Mouse (Mus musculus) gonadal fat pad, adult 2 months (tissue): ENCODE results near the gene Ankrd13c. TPM values are rescaled to one million over a fixed set of nuclear protein-coding genes. Genes with fewer than 3 reads are reported as not detected.
"Not testable (repeated sequence)": the region's sequence is repeated elsewhere in the genome, so short reads cannot be mapped to it uniquely, and the experiment has no call there.

Experiments
- DNase-seq: peaks from one replicate; pipeline ENCODE4 v3.0.0-alpha.2; 2012; ENCODE audit warnings: low read depth
- polyA plus RNA-seq: library from polyadenylated mRNA; depleted of rRNA; stranded (reverse); fragments of >200 nt; gene quantifications from 2 replicates; pipeline ENCODE4 v1.2.3, GENCODE M21; 2012; rRNA removed

Gene Ankrd13c
- polyA plus RNA-seq: 16.1 and 22.4 TPM in 2 replicates

DNA sequence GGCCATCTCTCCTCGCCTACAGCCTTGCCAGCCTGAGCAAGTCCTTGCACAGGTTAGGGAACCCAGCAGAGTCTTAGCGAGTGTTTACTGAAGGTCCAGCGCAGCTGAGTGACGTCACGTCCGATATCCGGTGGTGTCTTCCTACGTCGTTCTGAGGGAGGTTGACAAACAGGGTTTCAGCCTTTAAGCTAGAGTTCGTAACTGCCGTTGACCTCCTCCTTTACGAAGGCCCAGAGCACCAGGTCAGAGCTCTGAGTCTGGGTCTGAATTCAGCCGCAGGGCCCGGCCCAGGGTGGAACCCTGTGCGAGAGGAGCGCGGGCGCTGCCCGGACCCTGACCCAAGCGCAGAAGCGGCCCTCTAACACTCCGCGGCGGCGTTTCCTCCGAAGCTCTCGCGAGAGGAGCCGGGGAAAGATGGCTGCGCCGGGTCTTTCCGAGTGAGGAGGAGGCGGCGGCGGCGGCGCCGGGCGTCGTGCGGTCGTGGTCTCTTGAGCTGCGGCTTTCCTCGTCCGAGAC is at the start of gene Ankrd13c:
Gene Ankrd13c (plus strand): TSS at position 397 of the 516 bp plus-strand sequence.
- peak; percentile 77 for DNase-seq

DNA sequence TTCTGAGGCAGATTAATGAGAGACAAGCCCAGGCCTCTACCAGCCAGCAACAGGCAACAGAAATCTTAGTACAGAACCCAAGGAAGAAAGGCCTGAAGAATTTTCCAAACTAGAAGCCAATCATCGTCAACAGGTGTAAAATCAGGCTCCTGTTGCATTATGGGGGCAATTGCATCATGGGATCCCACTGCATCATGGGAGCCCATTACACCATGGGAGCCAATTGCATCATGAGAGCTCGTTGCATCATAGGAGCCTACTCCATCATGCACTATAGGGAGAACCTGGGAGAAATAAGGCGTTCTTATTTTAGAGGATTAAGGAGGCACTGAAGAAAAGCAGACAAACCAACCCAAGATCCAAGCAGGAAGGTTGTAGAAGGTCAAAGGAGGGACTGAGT is 49.4 kb upstream of the Ankrd13c start:
- DNase-seq: no peak

- no peak for DNase-seq
These were observed 47.1 kb upstream of the Ankrd13c start for GRCm38 (mm10) chr3:157899986-157900385.

GRCm38 (mm10) chr3:157901721-157902120 is 45.3 kb upstream of the Ankrd13c start:
- no peak for DNase-seq

GRCm38 (mm10) chr3:157908166-157908565 is 38.9 kb upstream of the Ankrd13c start:
- DNase-seq: no peak

DNA sequence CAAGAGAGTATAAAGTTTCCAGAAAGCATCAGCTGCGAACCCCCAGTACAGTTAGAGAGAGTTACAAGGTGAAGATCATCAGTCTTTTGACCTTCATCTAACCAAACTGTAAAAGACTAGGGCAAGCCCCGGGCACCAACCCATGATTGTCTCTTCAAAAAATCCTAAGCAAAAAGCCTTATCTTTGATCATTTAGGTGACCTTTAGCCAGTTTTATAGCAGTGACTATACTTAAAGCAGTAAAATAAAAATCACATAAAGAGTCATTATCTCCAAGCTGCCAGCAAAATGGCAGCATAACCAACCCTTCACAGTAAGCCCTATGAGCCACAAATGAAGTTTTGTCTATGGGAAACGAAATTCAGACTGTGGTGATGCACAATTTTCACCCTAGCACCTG is 36.8 kb upstream of the Ankrd13c start:
- no peak for DNase-seq

DNA sequence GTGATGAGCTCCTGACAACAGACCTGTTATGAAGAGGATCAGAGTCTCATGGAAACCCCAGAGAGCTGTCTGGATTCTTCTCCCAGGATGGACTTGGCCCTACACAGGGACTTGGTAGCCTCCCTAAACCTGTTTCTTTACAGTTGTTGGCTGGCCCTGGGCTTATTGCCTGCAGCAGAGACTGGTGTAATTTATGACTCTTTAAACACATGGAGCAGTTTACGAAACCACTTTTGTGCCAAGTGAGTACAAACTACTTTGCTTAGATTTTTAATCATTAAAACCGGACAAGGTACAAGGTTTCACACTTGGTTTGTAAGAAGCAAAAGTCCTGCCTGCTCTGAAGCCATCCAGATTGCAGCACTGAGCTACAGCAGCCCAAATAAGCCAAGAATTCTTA is 34.9 kb upstream of the Ankrd13c start:
- no peak for DNase-seq

- DNase-seq: no peak
These were observed 30.7 kb upstream of the Ankrd13c start for GRCm38 (mm10) chr3:157916336-157916735.

- no peak for DNase-seq
These were observed 25.7 kb upstream of the Ankrd13c start for GRCm38 (mm10) chr3:157921376-157921775.

DNA sequence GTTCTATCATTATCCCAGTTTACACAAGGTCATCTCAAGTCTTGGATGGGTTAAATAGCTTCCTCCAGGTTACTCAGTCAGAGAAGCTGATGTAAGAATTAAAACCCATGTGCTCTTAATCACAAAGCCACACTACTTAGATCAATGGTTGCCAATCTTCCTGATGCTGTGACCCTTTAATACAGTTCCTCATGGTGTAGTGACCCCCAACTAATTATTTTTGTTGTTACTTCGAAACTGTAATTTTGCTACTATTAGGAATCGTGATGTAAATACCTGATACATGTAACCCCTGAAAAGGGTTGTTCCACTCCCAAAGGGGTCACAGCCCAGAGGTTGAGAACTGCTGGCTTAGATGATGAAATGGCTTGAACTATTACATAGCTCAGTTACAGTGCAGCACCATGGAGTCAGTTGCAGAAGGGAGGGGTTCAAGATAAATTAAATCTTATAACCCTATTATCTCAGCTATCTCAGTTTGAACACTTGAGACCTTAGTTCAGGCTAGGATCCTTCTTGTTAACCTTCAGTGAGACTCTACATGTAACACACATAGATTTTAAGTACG is 23.7 kb upstream of the Ankrd13c start:
- DNase-seq: no peak

DNA sequence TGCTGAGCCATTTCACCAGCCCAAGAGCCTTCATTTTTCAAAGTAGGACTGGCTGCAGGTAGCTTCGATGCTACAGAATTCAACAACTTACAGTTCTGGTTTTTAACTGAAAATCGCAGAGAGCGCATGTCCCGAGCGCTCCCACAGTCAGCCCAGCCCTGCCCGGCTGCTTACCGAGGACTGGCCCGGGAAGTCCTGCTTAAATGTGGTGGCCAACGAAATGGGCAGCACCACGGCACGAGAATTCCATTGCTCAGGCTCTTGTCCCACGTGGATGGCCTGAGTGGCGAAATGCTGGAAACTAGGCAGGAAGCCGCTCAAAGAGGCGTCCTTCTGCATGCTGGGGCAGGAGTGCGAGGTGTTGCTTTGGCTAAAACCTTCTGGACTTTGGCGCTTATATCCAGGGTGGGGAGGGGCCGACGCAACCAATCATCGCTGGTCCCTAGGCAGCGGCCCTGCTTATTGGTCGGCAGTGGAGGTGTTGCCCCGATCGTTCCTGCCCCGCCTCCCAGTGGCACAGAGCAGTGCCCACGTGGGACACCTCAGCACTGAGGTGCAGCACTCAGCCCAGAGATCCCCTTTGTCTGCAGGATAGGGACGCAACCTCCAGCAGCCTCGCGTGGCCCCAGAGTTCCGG is 22.2 kb upstream of the Ankrd13c start, which contains the start of gene Cth:
Gene Cth (minus strand): TSS at position 386 of the 637 bp plus-strand sequence.
- DNase-seq: peak; percentile 77

- DNase-seq: no peak
These were observed 21.1 kb upstream of the Ankrd13c start for GRCm38 (mm10) chr3:157925706-157926510.

GRCm38 (mm10) chr3:157926761-157927160 is 20.3 kb upstream of the Ankrd13c start:
- no peak for DNase-seq

DNA sequence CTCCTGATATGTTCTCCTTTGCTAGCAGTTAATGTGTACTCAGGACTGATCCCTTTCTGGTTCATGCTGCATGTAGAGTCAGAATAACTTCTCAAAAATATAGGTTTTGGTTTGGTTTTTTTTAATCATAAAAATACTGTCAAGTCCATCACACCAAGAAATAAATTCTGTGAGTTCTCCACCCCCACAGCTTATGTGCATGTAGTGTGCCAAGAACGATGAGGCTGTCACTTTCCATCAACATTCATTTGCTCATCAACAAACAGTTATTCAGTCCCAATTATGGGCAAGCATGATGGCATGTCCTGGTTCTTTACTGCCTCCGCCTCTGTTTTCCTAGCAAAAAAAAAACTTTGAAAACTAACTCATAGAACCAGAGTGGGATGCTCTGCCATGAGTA is 18.3 kb upstream of the Ankrd13c start:
- DNase-seq: no peak

DNA sequence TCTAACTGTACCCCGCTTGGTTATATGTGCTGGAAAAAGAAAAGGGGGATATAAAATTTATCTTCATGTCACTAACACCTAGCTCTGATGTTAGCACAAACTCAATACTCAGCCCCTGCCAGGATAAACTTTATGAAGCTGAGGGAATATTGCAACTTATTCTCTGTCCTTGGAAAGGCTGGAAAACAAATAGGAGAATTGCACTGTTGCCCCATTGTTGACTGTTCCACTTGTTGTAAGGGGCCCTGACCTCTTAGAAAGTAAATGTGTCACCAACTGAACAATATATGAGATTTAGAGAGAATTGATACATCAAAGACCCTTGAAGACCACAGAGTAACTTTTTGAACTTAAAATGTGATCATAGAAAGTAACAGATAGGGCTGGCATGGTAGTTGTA is 17.6 kb upstream of the Ankrd13c start:
- no peak for DNase-seq

GRCm38 (mm10) chr3:157931592-157931991 is 15.4 kb upstream of the Ankrd13c start:
- DNase-seq: no peak

DNA sequence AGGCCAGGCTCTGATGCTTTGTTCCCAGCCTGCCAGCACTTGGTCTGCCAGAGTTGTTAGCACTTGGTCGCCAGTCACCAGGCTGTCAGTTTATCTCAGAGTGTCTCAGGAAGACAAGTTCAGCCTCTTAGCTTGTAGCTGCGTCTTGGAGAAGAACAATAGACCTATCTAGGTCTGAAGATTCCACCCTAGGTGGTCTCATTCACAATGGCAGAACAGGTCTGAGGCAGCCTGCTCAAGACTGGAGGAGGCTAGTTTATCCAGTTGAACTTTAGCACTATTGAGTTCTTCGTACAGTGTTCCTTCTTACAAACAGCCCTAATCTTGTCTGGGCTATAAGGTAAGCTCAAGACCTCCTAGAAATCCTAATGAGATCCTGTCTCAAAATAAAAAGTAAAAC is 15.0 kb upstream of the Ankrd13c start:
- DNase-seq: no peak

DNA sequence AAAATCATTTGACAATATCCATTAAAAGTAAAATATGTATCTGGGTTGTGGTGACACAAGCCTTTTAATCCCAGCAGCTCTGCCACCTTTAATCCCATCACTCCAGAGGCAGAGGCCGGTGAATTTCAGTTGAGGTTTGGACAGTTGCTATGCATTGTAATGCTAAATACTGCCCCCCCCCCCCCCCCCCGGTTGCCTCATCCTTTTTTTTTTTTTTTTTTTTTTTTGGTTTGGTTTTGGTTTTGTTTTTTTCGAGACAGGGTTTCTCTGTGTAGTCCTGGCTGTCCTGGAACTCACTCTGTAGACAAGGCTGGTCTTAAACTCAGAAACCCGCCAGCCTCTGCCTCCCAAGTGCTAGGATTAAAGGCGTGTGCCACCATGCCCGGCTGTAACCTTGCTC is 13.8 kb upstream of the Ankrd13c start:
- DNase-seq: not testable (repeated sequence)

- DNase-seq: no peak
These were observed 12.7 kb upstream of the Ankrd13c start for GRCm38 (mm10) chr3:157934301-157934823.

DNA sequence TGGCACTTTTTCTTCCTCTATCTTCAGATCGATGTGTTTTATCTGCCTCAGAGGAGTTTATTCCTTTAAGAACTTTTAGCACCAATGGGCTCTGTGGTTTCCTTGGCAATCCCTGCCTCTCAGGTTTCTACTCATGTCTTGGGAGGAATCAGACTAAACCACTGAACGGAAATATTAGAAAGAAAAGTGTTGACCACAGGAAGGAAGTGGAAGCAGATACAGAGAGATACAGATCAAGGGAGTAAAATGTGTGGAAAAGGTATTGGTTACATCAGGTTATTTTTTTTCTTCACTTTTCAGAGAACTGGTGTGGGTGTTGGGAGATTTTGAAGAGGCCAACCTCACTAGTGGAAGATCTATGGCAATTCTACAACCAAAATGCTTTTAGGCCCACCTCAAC is 8.5 kb upstream of the Ankrd13c start:
- no peak for DNase-seq

GRCm38 (mm10) chr3:157947383-157948280 is 593 bp downstream of the Ankrd13c start:
- no peak for DNase-seq
